Mouse (Mus musculus) MEL (cell line): ENCODE measurements at regions not wholly inside any gene's neighbourhood (a gene's known extent, or its start where the extent isn't known, plus 50 kb on each side); places are given as distances from the start of the nearest gene placed in this dataset.

ENCODE experiments used
- DNase-seq: peaks from one replicate; pipeline ENCODE4 v3.0.0; 2011; ENCODE audit warnings: low read depth, low spot score
- H3K27ac ChIP-seq: 2 replicates; pipeline ENCODE4 v1.5.1; 2012; ENCODE audit warnings: low read depth, mild to moderate bottlenecking, control low read depth, low read length, moderate library complexity; ENCODE audit not compliant: control insufficient read depth
- H3K27me3 ChIP-seq, 2 experiments: fragments of 150-350 bp in 1 of 2; sonication (generic) in 1 of 2; 2 replicates each; pipeline ENCODE4 v1.6.1; 2012; ENCODE audit warnings: low read length in 2 of 2, mild to moderate bottlenecking in 2 of 2, improper control_type of control experiment in 1 of 2, moderate library complexity in 1 of 2; ENCODE audit not compliant: insufficient read depth in 2 of 2, control insufficient read depth in 1 of 2
- H3K36me3 ChIP-seq, 2 experiments: 2 replicates each; pipeline ENCODE4 v1.6.1; 2012 to 2014; ENCODE audit warnings: low read length in 2 of 2, improper control_type of control experiment in 1 of 2, inconsistent platforms in 1 of 2, mild to moderate bottlenecking in 1 of 2; ENCODE audit not compliant: insufficient read depth in 2 of 2, control insufficient read depth in 1 of 2
- H3K4me1 ChIP-seq, 2 experiments: fragments of 150-350 bp in 1 of 2; sonication (generic) in 1 of 2; 2 replicates each; pipeline ENCODE4 v1.6.1; 2012; ENCODE audit warnings: low read length in 2 of 2, improper control_type of control experiment in 1 of 2, mild to moderate bottlenecking in 1 of 2; ENCODE audit not compliant: insufficient read depth in 2 of 2, control insufficient read depth in 1 of 2
- H3K4me3 ChIP-seq, 2 experiments: fragments of 150-350 bp in 1 of 2; sonication (generic) in 1 of 2; 2 replicates each; pipeline ENCODE4 v1.5.1; 2012; ENCODE audit warnings: low read depth in 2 of 2, low read length in 2 of 2, mild to moderate bottlenecking in 2 of 2, moderate library complexity in 2 of 2, control low read depth in 1 of 2, improper control_type of control experiment in 1 of 2; ENCODE audit not compliant: control insufficient read depth in 1 of 2, insufficient read depth in 1 of 2
- H3K79me2 ChIP-seq: 2 replicates; pipeline ENCODE4 v1.6.1; 2012; ENCODE audit warnings: mild to moderate bottlenecking, low read length, moderate library complexity; ENCODE audit not compliant: control insufficient read depth, poor library complexity, insufficient read depth
- H3K9ac ChIP-seq: 2 replicates; pipeline ENCODE4 v1.6.1; 2012; ENCODE audit warnings: low read depth, mild to moderate bottlenecking, control low read depth, low read length, moderate library complexity; ENCODE audit not compliant: control insufficient read depth, poor library complexity, severe bottlenecking
- H3K9me3 ChIP-seq: fragments of 150-350 bp; sonication (generic); replicated peaks from 2 replicates; pipeline ENCODE4 v1.6.1; 2012; ENCODE audit warnings: mild to moderate bottlenecking, low read length, improper control_type of control experiment, moderate library complexity; ENCODE audit not compliant: insufficient read depth
- BHLHE40 ChIP-seq: IDR thresholded peaks from 2 replicates; pipeline ENCODE4 v1.6.1; 2012; ENCODE audit warnings: low read depth, mild to moderate bottlenecking, inconsistent platforms, low read length, improper control_type of control experiment, borderline replicate concordance
- CHD1 ChIP-seq: IDR thresholded peaks from 2 replicates; pipeline ENCODE4 v1.6.1; 2012; ENCODE audit warnings: low read depth, mild to moderate bottlenecking, inconsistent platforms, low read length, improper control_type of control experiment
- CHD2 ChIP-seq: IDR thresholded peaks from 2 replicates; pipeline ENCODE4 v1.6.1; 2011; ENCODE audit warnings: low read length, improper control_type of control experiment
- CTCF ChIP-seq, 3 experiments: IDR thresholded peaks in 2 of 3; conservative IDR thresholded peaks in 1 of 3; 2 replicates each; pipeline ENCODE4 v1.5.1; 2011 to 2012; ENCODE audit warnings: low read length in 3 of 3, low read depth in 2 of 3, mild to moderate bottlenecking in 2 of 3, improper control_type of control experiment in 1 of 3, inconsistent platforms in 1 of 3, mixed read lengths in 1 of 3, moderate library complexity in 1 of 3; ENCODE audit not compliant: control insufficient read depth in 1 of 3, insufficient read depth in 1 of 3, poor library complexity in 1 of 3, severe bottlenecking in 1 of 3
- E2F4 ChIP-seq: IDR thresholded peaks from 2 replicates; pipeline ENCODE4 v1.6.1; 2011; ENCODE audit warnings: low read depth, low read length, improper control_type of control experiment, borderline replicate concordance
- ELF1 ChIP-seq: IDR thresholded peaks from 2 replicates; pipeline ENCODE4 v1.6.1; 2014; ENCODE audit warnings: low read depth, mild to moderate bottlenecking, inconsistent platforms, low read length, improper control_type of control experiment, moderate library complexity
- EP300 ChIP-seq, 2 experiments: IDR thresholded peaks; 2 replicates each; pipeline ENCODE4 v1.6.1; 2011; ENCODE audit warnings: improper control_type of control experiment in 2 of 2, low read length in 2 of 2, low read depth in 1 of 2, mild to moderate bottlenecking in 1 of 2
- ETS1 ChIP-seq: IDR thresholded peaks from 2 replicates; pipeline ENCODE4 v1.6.1; 2012; ENCODE audit warnings: low read depth, mild to moderate bottlenecking, inconsistent platforms, low read length, improper control_type of control experiment, moderate library complexity
- HCFC1 ChIP-seq: IDR thresholded peaks from 2 replicates; pipeline ENCODE4 v1.6.1; 2012; ENCODE audit warnings: low read depth, mild to moderate bottlenecking, inconsistent platforms, low read length, improper control_type of control experiment, moderate library complexity
- JUND ChIP-seq: IDR thresholded peaks from 2 replicates; pipeline ENCODE4 v1.6.1; 2011; ENCODE audit warnings: low read depth, mild to moderate bottlenecking, improper control_type of control experiment, low read length
- MAX ChIP-seq: IDR thresholded peaks from 2 replicates; pipeline ENCODE4 v1.6.1; 2011; ENCODE audit warnings: low read length, improper control_type of control experiment
- MAZ ChIP-seq: IDR thresholded peaks from 2 replicates; pipeline ENCODE4 v1.6.1; 2012; ENCODE audit warnings: low read depth, mild to moderate bottlenecking, inconsistent platforms, low read length, improper control_type of control experiment
- MEF2A ChIP-seq: IDR thresholded peaks from 2 replicates; pipeline ENCODE4 v1.6.1; 2014; ENCODE audit warnings: low read depth, mild to moderate bottlenecking, inconsistent platforms, low read length, improper control_type of control experiment; ENCODE audit not compliant: poor library complexity, insufficient replicate concordance, severe bottlenecking; ENCODE audit errors: extremely low read depth
- MYB ChIP-seq: IDR thresholded peaks from 2 replicates; pipeline ENCODE4 v1.6.1; 2011; ENCODE audit warnings: mild to moderate bottlenecking, low read depth, low read length, improper control_type of control experiment
- NELFE ChIP-seq: IDR thresholded peaks from 2 replicates; pipeline ENCODE4 v1.6.1; 2011; ENCODE audit warnings: low read depth, low read length, improper control_type of control experiment
- POLR2A ChIP-seq, 2 experiments: IDR thresholded peaks; 2 replicates each; pipeline ENCODE4 v1.6.1; 2011 to 2012; ENCODE audit warnings: low read length in 2 of 2, mild to moderate bottlenecking in 2 of 2, control low read depth in 1 of 2, improper control_type of control experiment in 1 of 2, low read depth in 1 of 2, moderate library complexity in 1 of 2; ENCODE audit not compliant: control insufficient read depth in 1 of 2, insufficient read depth in 1 of 2, poor library complexity in 1 of 2
- POLR2AphosphoS5 ChIP-seq: IDR thresholded peaks from 2 replicates; pipeline ENCODE4 v1.6.1; 2012; ENCODE audit warnings: low read depth, borderline replicate concordance, mild to moderate bottlenecking, inconsistent platforms, low read length, moderate library complexity, mixed read lengths
- RCOR1 ChIP-seq: IDR thresholded peaks from 2 replicates; pipeline ENCODE4 v1.6.1; 2012; ENCODE audit warnings: low read depth, mild to moderate bottlenecking, inconsistent platforms, low read length, improper control_type of control experiment
- SIN3A ChIP-seq: IDR thresholded peaks from 2 replicates; pipeline ENCODE4 v1.6.1; 2012; ENCODE audit warnings: low read length, improper control_type of control experiment, inconsistent platforms
- TBP ChIP-seq: IDR thresholded peaks from 2 replicates; pipeline ENCODE4 v1.8.0; 2011; ENCODE audit warnings: low read depth, low read length, improper control_type of control experiment
- USF2 ChIP-seq, 2 experiments: IDR thresholded peaks; 2 replicates each; pipeline ENCODE4 v1.6.1; 2011 to 2012; ENCODE audit warnings: improper control_type of control experiment in 2 of 2, low read length in 2 of 2, borderline replicate concordance in 1 of 2, inconsistent platforms in 1 of 2, low read depth in 1 of 2, mild to moderate bottlenecking in 1 of 2; ENCODE audit not compliant: insufficient read depth in 1 of 2
- ZMIZ1 ChIP-seq: IDR thresholded peaks from 2 replicates; pipeline ENCODE4 v1.6.1; 2012; ENCODE audit warnings: low read depth, mild to moderate bottlenecking, inconsistent platforms, low read length, improper control_type of control experiment, moderate library complexity

GRCm38 (mm10) chr9:93846411-93846810, 691.5 kb downstream of the 1190002N15Rik start:
- H3K9ac ChIP-seq, result no peak overlapping the region
- H3K27me3 ChIP-seq, result no peaks in the 10 kb centered on the region
- H3K79me2 ChIP-seq, result no peaks in the 10 kb centered on the region
- no peak for DNase-seq
- no peak overlapping the region for H3K4me3 ChIP-seq
- H3K4me1 ChIP-seq, result no peaks in the 10 kb centered on the region
- H3K27ac ChIP-seq, result no peak overlapping the region
- no peaks in the 10 kb centered on the region for H3K9me3 ChIP-seq
- no peaks in the 10 kb centered on the region for H3K36me3 ChIP-seq
- TF ChIP-seq HCFC1, result no peak
- no peak for TF ChIP-seq ZMIZ1
- TF ChIP-seq POLR2A (IDR thresholded peaks at IDR 0.05; ENCODE audit: control insufficient read depth in 1 of 2, insufficient read depth in 1 of 2, low read depth in 1 of 2, low read length in 2 of 2, poor library complexity in 1 of 2), result no peak
- TF ChIP-seq ETS1, result no peak
- TF ChIP-seq TBP, result no peak
- no peak for TF ChIP-seq E2F4
- TF ChIP-seq USF2 (IDR thresholded peaks at IDR 0.05; ENCODE audit: borderline replicate concordance in 1 of 2, insufficient read depth in 1 of 2, low read depth in 1 of 2, low read length in 2 of 2), result no peak
- no peak for TF ChIP-seq MAZ
- TF ChIP-seq POLR2AphosphoS5, result no peak

- Histone ChIP-seq H3K9ac (no peak overlapping the region), H3K27ac (no peak overlapping the region), H3K27me3 (no peaks in the 10 kb centered on the region), H3K9me3 (no peaks in the 10 kb centered on the region), H3K4me1 (no peaks in the 10 kb centered on the region), H3K36me3 (no peaks in the 10 kb centered on the region), H3K4me3 (no peak overlapping the region), H3K79me2 (no peaks in the 10 kb centered on the region)
- no peak for TF ChIP-seq SIN3A
- TF ChIP-seq CTCF (IDR thresholded peaks at IDR 0.05 in 2 of 3, conservative IDR thresholded peaks at IDR 0.05 in 1 of 3; ENCODE audit: control insufficient read depth in 1 of 3, insufficient read depth in 1 of 3, low read depth in 2 of 3, low read length in 3 of 3, poor library complexity in 1 of 3, severe bottlenecking in 1 of 3), result no peak
- no peak for TF ChIP-seq MAZ
- TF ChIP-seq NELFE, result no peak
- no peak for TF ChIP-seq ELF1
- no peak for TF ChIP-seq JUND
- TF ChIP-seq MYB, result no peak
- TF ChIP-seq CHD2, result no peak
- no peak for TF ChIP-seq BHLHE40
- no peak for TF ChIP-seq TBP
- TF ChIP-seq RCOR1, result no peak
- no peak for TF ChIP-seq ZMIZ1
- no peak for TF ChIP-seq MAX
- no peak for TF ChIP-seq CHD1
- TF ChIP-seq EP300 (IDR thresholded peaks at IDR 0.05; ENCODE audit: low read depth in 1 of 2, low read length in 2 of 2), result no peak
- no peak for TF ChIP-seq MEF2A
- DNase-seq, result no peak
These were observed 694.0 kb downstream of the 1190002N15Rik start for GRCm38 (mm10) chr9:93843869-93844268.
